Mouse (Mus musculus) left cerebral cortex, adult 11 months (tissue): ENCODE measurements at regions not wholly inside any gene's neighbourhood (a gene's known extent, or its start where the extent isn't known, plus 50 kb on each side); places are given as distances from the start of the nearest gene placed in this dataset.

Experiments used
- DNase-seq: peaks from one replicate; pipeline ENCODE4 v3.0.0; 2022; ENCODE audit warnings: low spot score

GRCm38 (mm10) chr17:81180813-81181424 lies 116.0 kb upstream of the Thumpd2 start:
- DNase-seq = no peak

- DNase-seq = no peak
Observed at GRCm38 (mm10) chr17:81176306-81176705, 111.4 kb upstream of the Thumpd2 start.

GRCm38 (mm10) chr17:81175877-81176276 lies 111.0 kb upstream of the Thumpd2 start:
- no peak for DNase-seq

GRCm38 (mm10) chr17:81172943-81173342 lies 108.1 kb upstream of the Thumpd2 start:
- DNase-seq = no peak

- no peak for DNase-seq
Observed at GRCm38 (mm10) chr17:81169118-81169517, 104.2 kb upstream of the Thumpd2 start.

GRCm38 (mm10) chr17:81150730-81151129 lies 85.8 kb upstream of the Thumpd2 start:
- no peak for DNase-seq

- DNase-seq = no peak
Observed at GRCm38 (mm10) chr17:81134702-81135101, 69.8 kb upstream of the Thumpd2 start.

- DNase-seq = no peak
Observed at GRCm38 (mm10) chr17:81133227-81133626, 68.3 kb upstream of the Thumpd2 start.
